14 mouse cellular contexts compared by ENCODE assay signal in genomic region chr3:51916902-51917301, GRCm38 (mm10).
DNase-seq lines count a peak whose midpoint lies in the region; ATAC-seq and TF ChIP-seq lines count a peak whose summit lies in the region.
"Had no signal": no experiment of that assay in that cellular context is flagged by ENCODE, and none has a peak within 500 bp of the region (broad histone marks: within the 10 kb centered on the region; RNA-seq: fewer than 3 reads in every experiment).

No protein-coding gene starts in this region.

- no peaks in the 10 kb centered on the region for H3K36me3 ChIP-seq in heart, postnatal 0 days (replicated peaks; ENCODE audit: control insufficient read depth, insufficient read depth, low read length)
- no peaks in the 10 kb centered on the region for H3K36me3 ChIP-seq in lung, postnatal 0 days (ENCODE audit: insufficient read depth, low read length)
- H3K36me3 ChIP-seq in intestine, postnatal 0 days (ENCODE audit: control insufficient read depth, insufficient read depth), result no peaks in the 10 kb centered on the region

- H3K4me1 ChIP-seq in heart, postnatal 0 days (ENCODE audit: control insufficient read depth, insufficient read depth), result peaks cover 32% of the 10 kb centered on the region
- peaks cover 20% of the 10 kb centered on the region for H3K4me1 ChIP-seq in lung, postnatal 0 days (ENCODE audit: insufficient read depth, low read depth, low read length)
- H3K4me1 ChIP-seq in intestine, postnatal 0 days (replicated peaks; ENCODE audit: control insufficient read depth, insufficient read depth, low read length), result peaks cover 10% of the 10 kb centered on the region
- peaks cover 20% of the 10 kb centered on the region for H3K4me1 ChIP-seq in olfactory bulb, adult 2 months (ENCODE audit: control insufficient read depth, insufficient read depth, low read length)

- no peak for TF ChIP-seq CTCF in heart, postnatal 0 days (IDR thresholded peaks at IDR 0.05; ENCODE audit: low read depth)
- TF ChIP-seq CTCF in lung, postnatal 0 days (IDR thresholded peaks at IDR 0.05), result no peak
- TF ChIP-seq CTCF in intestine, postnatal 0 days (IDR thresholded peaks at IDR 0.05; ENCODE audit: low read depth), result no peak
- TF ChIP-seq CTCF in olfactory bulb, adult 2 months (IDR thresholded peaks at IDR 0.05; ENCODE audit: insufficient read depth, low read depth, low read length), result no peak

- TF ChIP-seq POLR2A in olfactory bulb, adult 2 months (IDR thresholded peaks at IDR 0.05; ENCODE audit: insufficient read depth, low read depth, low read length), result no peak

- no peak for ATAC-seq in heart, postnatal 0 days (ENCODE audit: insufficient read depth, low read depth)
- no peak for ATAC-seq in lung, postnatal 0 days
- peak; percentile 48; the same call in 1 of the 2 replicates for ATAC-seq in intestine, postnatal 0 days
- ATAC-seq: CD4-positive, CD25-positive, alpha-beta regulatory T cell, adult 4 months; inflammation-experienced regulatory T-cells, adult 6 months had no signal

- no peak overlapping the region for H3K9ac ChIP-seq in heart, postnatal 0 days (replicated peaks; ENCODE audit: low read depth, low read length)
- H3K9ac ChIP-seq in lung, postnatal 0 days (replicated peaks; ENCODE audit: low read depth), result no peak overlapping the region
- no peak overlapping the region for H3K9ac ChIP-seq in intestine, postnatal 0 days (ENCODE audit: low read depth, low read length)

- no peak overlapping the region for H3K4me3 ChIP-seq in heart, postnatal 0 days (ENCODE audit: low read depth, low read length)
- no peak overlapping the region for H3K4me3 ChIP-seq in lung, postnatal 0 days (ENCODE audit: low read depth, low read length)
- H3K4me3 ChIP-seq in intestine, postnatal 0 days (ENCODE audit: low read depth, low read length), result no peak overlapping the region
- no peak overlapping the region for H3K4me3 ChIP-seq in olfactory bulb, adult 2 months (ENCODE audit: insufficient read depth, low read depth, low read length)
- H3K4me3 ChIP-seq: forebrain, embryonic 10.5 days; gastrocnemius, adult 2 months; left cerebral cortex, adult 2 months had no signal

- no peak for DNase-seq in heart, postnatal 0 days (ENCODE audit: low spot score)
- DNase-seq in heart, postnatal 4 days, result no peak
- DNase-seq in lung, postnatal 0 days (ENCODE audit: low spot score), result no peak
- no peak for DNase-seq in lung, postnatal 4 days
- DNase-seq in MN1 (ENCODE audit: low spot score), result no peak
- no peak for DNase-seq in right cerebral cortex, postnatal 4 days
- DNase-seq: adrenal gland, postnatal 10 days; gastrocnemius, adult 2 months had no signal

- peak overlapping the region; percentile 82; the same call in 1 of the 2 replicates for H3K27ac ChIP-seq in heart, postnatal 0 days (ENCODE audit: low read depth)
- H3K27ac ChIP-seq in lung, postnatal 0 days (ENCODE audit: low read length), result peak overlapping the region; percentile 47; the same call in 1 of the 2 replicates
- H3K27ac ChIP-seq in intestine, postnatal 0 days (ENCODE audit: low read depth, low read length), result 0 out of 2 replicates have a peak overlapping the region, but pooled peaks have one; percentile 10
- H3K27ac ChIP-seq in olfactory bulb, adult 2 months (ENCODE audit: insufficient read depth, low read depth, low read length), result peak overlapping the region; percentile 10; the same call in 1 of the 2 replicates
- H3K27ac ChIP-seq: left cerebral cortex, adult 2 months had no signal

- no peaks in the 10 kb centered on the region for H3K9me3 ChIP-seq in heart, postnatal 0 days (replicated peaks; ENCODE audit: control insufficient read depth, low read length)
- H3K9me3 ChIP-seq in lung, postnatal 0 days (ENCODE audit: low read length), result no peaks in the 10 kb centered on the region
- H3K9me3 ChIP-seq in intestine, postnatal 0 days (ENCODE audit: control insufficient read depth), result no peaks in the 10 kb centered on the region

- no peak for TF ChIP-seq EP300 in heart, postnatal 0 days (IDR thresholded peaks at IDR 0.05; ENCODE audit: low read depth)
- no peak for TF ChIP-seq EP300 in lung, postnatal 0 days (IDR thresholded peaks at IDR 0.05)

- H3K27me3 ChIP-seq in heart, postnatal 0 days (ENCODE audit: control insufficient read depth, insufficient read depth, low read length), result no peaks in the 10 kb centered on the region
- H3K27me3 ChIP-seq in lung, postnatal 0 days (replicated peaks; ENCODE audit: insufficient read depth, low read length), result no peaks in the 10 kb centered on the region
- H3K27me3 ChIP-seq in intestine, postnatal 0 days (replicated peaks; ENCODE audit: control insufficient read depth, insufficient read depth, low read length), result no peaks in the 10 kb centered on the region

- H3K4me2 ChIP-seq in heart, postnatal 0 days (ENCODE audit: low read depth, low read length), result no peak overlapping the region
- H3K4me2 ChIP-seq in lung, postnatal 0 days (replicated peaks; ENCODE audit: low read depth, low read length), result peak overlapping the region; percentile 30
- peak overlapping the region; percentile 59 for H3K4me2 ChIP-seq in intestine, postnatal 0 days (replicated peaks; ENCODE audit: low read depth)

- 93% methylated on average over 4 of the region's 4 CpGs for WGBS in heart, postnatal 0 days
- WGBS in lung, postnatal 0 days, result 64% methylated on average over 4 of the region's 4 CpGs
- 39% methylated on average over 4 of the region's 4 CpGs for WGBS in intestine, postnatal 0 days
- WGBS in olfactory bulb, adult 2 months, result 91% methylated on average over 4 of the region's 4 CpGs

Comparison
In these comparisons a context has a peak if more than half of its experiments do, and no peak if none do; other contexts are left out.
1. H3K27ac ChIP-seq: peak in every context shown above with its lines; median percentile 82 in heart, postnatal 0 days; 47 in lung, postnatal 0 days; 10 in intestine, postnatal 0 days; 10 in olfactory bulb, adult 2 months.